Mouse (Mus musculus): ENCODE data around the gene Bpifc. TPM values are rescaled to one million over a fixed set of nuclear protein-coding genes. Genes with fewer than 3 reads are reported as not detected.
A peak's percentile ranks its signal among the peaks of the same experiment; 100 is the strongest.

Bpifc gene
- polyA plus RNA-seq (2015; fragmentation: Nextera tagmentation; extraction: Ambion mirVana), result not detected in 2 replicates

GRCm38 (mm10) chr10:86011781-86012180 is at the start of gene Bpifc:
TSS of gene Bpifc (minus strand) at chr10:86011895.
- 70% methylated on average over 2 of the region's 2 CpGs for WGBS (ENCODE audit: insufficient replicate concordance)
- H3K27me3 ChIP-seq (ENCODE audit: insufficient read depth, low read length), result no peaks in the 10 kb centered on the region
- no peak for ATAC-seq

DNA sequence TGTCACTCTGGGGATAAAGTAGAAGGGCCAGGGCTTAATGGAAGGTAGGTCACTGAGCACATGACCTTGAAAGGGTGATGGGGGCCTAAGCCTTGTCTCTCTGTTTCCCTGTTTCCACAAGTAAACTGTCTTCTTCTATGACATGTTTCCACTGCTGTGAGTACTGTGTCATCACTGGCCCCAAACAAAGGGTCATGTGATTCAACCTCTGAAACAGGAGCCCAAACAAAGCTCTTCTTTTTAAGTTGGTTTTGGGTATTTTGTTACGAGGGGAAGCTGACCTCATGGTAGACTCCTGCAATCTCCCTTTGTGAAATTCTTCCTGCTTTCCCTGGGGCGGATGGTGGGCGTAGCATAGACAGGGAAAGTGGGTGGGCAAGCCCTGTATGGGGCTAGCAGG is 48.6 kb upstream of the Bpifc start:
- no peak overlapping the region for H3K27ac ChIP-seq (ENCODE audit: low read depth)
- TF ChIP-seq CTCF (IDR thresholded peaks at IDR 0.05; ENCODE audit: low read depth) (no peak), EP300 (IDR thresholded peaks at IDR 0.05; ENCODE audit: low read depth) (no peak)
- 0 out of 2 replicates have a peak, but pooled peaks cover 3% of the 10 kb centered on the region for H3K9me3 ChIP-seq (ENCODE audit: low read length)
- no peak overlapping the region for H3K4me3 ChIP-seq (ENCODE audit: low read depth, low read length)
- no peaks in the 10 kb centered on the region for H3K4me1 ChIP-seq (ENCODE audit: insufficient read depth)
- WGBS (ENCODE audit: insufficient replicate concordance), result 73% methylated on average over 3 of the region's 3 CpGs
- no peak for ATAC-seq
- H3K27me3 ChIP-seq (ENCODE audit: insufficient read depth, low read length), result no peaks in the 10 kb centered on the region
- H3K9ac ChIP-seq (replicated peaks), result no peak overlapping the region
- H3K36me3 ChIP-seq (replicated peaks; ENCODE audit: insufficient read depth, low read length), result no peaks in the 10 kb centered on the region
- H3K4me2 ChIP-seq (ENCODE audit: low read depth, low read length), result no peak overlapping the region
- no peak for DNase-seq

More at GRCm38 (mm10) chr10:86011781-86012180, at the start of gene Bpifc:
- TF ChIP-seq CTCF (IDR thresholded peaks at IDR 0.05; ENCODE audit: low read depth) (no peak), EP300 (IDR thresholded peaks at IDR 0.05; ENCODE audit: low read depth) (no peak)
- H3K9me3 ChIP-seq (ENCODE audit: low read length), result no peaks in the 10 kb centered on the region
- no peak within 1 kb of the TSS for H3K4me2 ChIP-seq (ENCODE audit: low read depth, low read length)
- H3K4me3 ChIP-seq (ENCODE audit: low read depth, low read length), result no peak within 1 kb of the TSS
- H3K4me1 ChIP-seq (ENCODE audit: insufficient read depth), result no peaks in the 10 kb centered on the region
- H3K27ac ChIP-seq (ENCODE audit: low read depth), result no peak within 1 kb of the TSS
- no peak within 1 kb of the TSS for H3K9ac ChIP-seq (replicated peaks)
- no peak for DNase-seq
- no peaks in the 10 kb centered on the region for H3K36me3 ChIP-seq (replicated peaks; ENCODE audit: insufficient read depth, low read length)

- H3K4me2 ChIP-seq (ENCODE audit: low read depth, low read length), result no peak overlapping the region
- H3K9me3 ChIP-seq (ENCODE audit: low read length), result 0 out of 2 replicates have a peak, but pooled peaks cover 3% of the 10 kb centered on the region
- TF ChIP-seq CTCF (IDR thresholded peaks at IDR 0.05; ENCODE audit: low read depth), result no peak
- no peak for TF ChIP-seq EP300 (IDR thresholded peaks at IDR 0.05; ENCODE audit: low read depth)
- peaks cover 7% of the 10 kb centered on the region; the same call in 1 of the 2 replicates for H3K36me3 ChIP-seq (replicated peaks; ENCODE audit: insufficient read depth, low read length)
- no peak overlapping the region for H3K9ac ChIP-seq (replicated peaks)
- ATAC-seq, result no peak
- no peak for DNase-seq
- H3K4me1 ChIP-seq (ENCODE audit: insufficient read depth), result peaks cover 7% of the 10 kb centered on the region; the same call in 1 of the 2 replicates
- no peak overlapping the region for H3K27ac ChIP-seq (ENCODE audit: low read depth)
- no peaks in the 10 kb centered on the region for H3K27me3 ChIP-seq (ENCODE audit: insufficient read depth, low read length)
- H3K4me3 ChIP-seq (ENCODE audit: low read depth, low read length), result no peak overlapping the region
- 66% methylated on average over 2 of the region's 2 CpGs for WGBS (ENCODE audit: insufficient replicate concordance)
Measured at GRCm38 (mm10) chr10:86057712-86058111, 46.0 kb upstream of the Bpifc start.

DNA sequence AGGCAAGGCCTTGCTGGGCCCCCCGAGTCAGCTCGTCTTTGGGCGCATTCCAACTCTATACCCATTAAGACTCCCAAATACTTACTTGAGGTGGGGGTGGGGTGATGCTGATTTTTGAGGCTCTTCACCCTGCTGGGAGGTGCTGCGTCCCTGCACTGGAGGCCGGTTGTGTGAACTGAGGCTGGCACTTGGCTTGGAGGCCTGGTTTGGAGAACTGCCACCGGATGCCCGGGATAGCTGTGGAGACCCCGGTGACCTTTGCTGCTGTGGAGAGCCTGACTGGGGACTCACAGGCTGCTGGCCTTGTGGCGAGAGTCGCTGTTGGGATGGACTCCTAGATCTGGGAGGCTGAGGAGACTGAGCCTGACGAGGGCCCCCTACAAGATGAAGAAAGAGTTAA is 45.6 kb upstream of the Bpifc start:
- no peak for TF ChIP-seq CTCF (IDR thresholded peaks at IDR 0.05; ENCODE audit: low read depth)
- Histone ChIP-seq H3K9me3 (ENCODE audit: low read length) (0 out of 2 replicates have a peak, but pooled peaks cover 3% of the 10 kb centered on the region), H3K4me2 (ENCODE audit: low read depth, low read length) (no peak overlapping the region), H3K4me3 (ENCODE audit: low read depth, low read length) (no peak overlapping the region), H3K36me3 (replicated peaks; ENCODE audit: insufficient read depth, low read length) (peaks cover 7% of the 10 kb centered on the region; the same call in 1 of the 2 replicates), H3K27me3 (ENCODE audit: insufficient read depth, low read length) (no peaks in the 10 kb centered on the region), H3K9ac (replicated peaks) (no peak overlapping the region), H3K4me1 (ENCODE audit: insufficient read depth) (peaks cover 7% of the 10 kb centered on the region; the same call in 1 of the 2 replicates), H3K27ac (ENCODE audit: low read depth) (no peak overlapping the region)
- no peak for DNase-seq
- ATAC-seq, result no peak
- 88% methylated on average over 11 of the region's 11 CpGs for WGBS (ENCODE audit: insufficient replicate concordance)

DNA sequence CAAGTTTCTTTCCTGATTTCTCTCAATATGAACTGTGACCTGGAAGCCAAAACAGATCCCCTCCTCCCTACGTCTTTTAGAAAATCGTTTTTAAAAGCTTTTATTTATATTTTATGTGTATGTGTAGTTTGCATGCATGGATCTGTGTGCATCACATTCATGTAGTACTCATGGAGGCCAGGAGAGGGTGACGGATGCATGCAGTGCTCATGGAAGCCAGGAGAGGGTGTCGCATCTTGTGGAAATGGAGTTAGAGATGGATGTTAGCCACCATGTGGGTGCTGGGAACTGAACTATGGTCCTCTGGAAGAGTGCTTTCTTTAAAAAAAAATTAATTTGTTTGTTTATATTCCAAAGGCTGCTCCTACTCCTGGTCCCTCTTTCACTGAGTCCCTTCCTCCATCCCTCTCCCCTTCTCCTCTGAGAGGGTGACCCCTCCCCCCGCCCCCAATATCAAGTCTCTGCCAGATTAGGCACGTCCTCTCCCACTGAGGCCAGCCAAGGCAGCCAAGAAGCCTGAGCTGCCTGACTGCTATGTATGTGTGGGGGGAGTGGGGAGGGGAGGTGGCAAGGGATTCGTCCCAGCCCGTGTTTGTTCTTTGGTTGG is 44.7 kb upstream of the Bpifc start:
- 81% methylated on average over 8 of the region's 8 CpGs for WGBS (ENCODE audit: insufficient replicate concordance)
- Histone ChIP-seq H3K4me1 (ENCODE audit: insufficient read depth) (peaks cover 7% of the 10 kb centered on the region; the same call in 1 of the 2 replicates), H3K36me3 (replicated peaks; ENCODE audit: insufficient read depth, low read length) (peaks cover 9% of the 10 kb centered on the region), H3K27ac (ENCODE audit: low read depth) (no peak overlapping the region), H3K27me3 (ENCODE audit: insufficient read depth, low read length) (no peaks in the 10 kb centered on the region), H3K4me3 (ENCODE audit: low read depth, low read length) (no peak overlapping the region), H3K9me3 (ENCODE audit: low read length) (no peaks in the 10 kb centered on the region), H3K9ac (replicated peaks) (no peak overlapping the region), H3K4me2 (ENCODE audit: low read depth, low read length) (no peak overlapping the region)
- TF ChIP-seq EP300 (IDR thresholded peaks at IDR 0.05; ENCODE audit: low read depth) (no peak), CTCF (IDR thresholded peaks at IDR 0.05; ENCODE audit: low read depth) (peak; percentile 37)
- ATAC-seq, result no peak
- DNase-seq, result no peak

- DNase-seq (no peak), ATAC-seq (peak; percentile 83)
- TF ChIP-seq CTCF (IDR thresholded peaks at IDR 0.05; ENCODE audit: low read depth), result no peak
- TF ChIP-seq EP300 (IDR thresholded peaks at IDR 0.05; ENCODE audit: low read depth), result peak; percentile 76
- WGBS (ENCODE audit: insufficient replicate concordance), result 44% methylated on average over 10 of the region's 10 CpGs
- Histone ChIP-seq H3K27me3 (ENCODE audit: insufficient read depth, low read length) (no peaks in the 10 kb centered on the region), H3K36me3 (replicated peaks; ENCODE audit: insufficient read depth, low read length) (peaks cover 30% of the 10 kb centered on the region), H3K4me3 (ENCODE audit: low read depth, low read length) (no peak overlapping the region), H3K27ac (ENCODE audit: low read depth) (peak overlapping the region; percentile 5; the same call in 1 of the 2 replicates), H3K4me2 (ENCODE audit: low read depth, low read length) (no peak overlapping the region), H3K9ac (replicated peaks) (no peak overlapping the region), H3K9me3 (ENCODE audit: low read length) (no peaks in the 10 kb centered on the region), H3K4me1 (ENCODE audit: insufficient read depth) (peaks cover 7% of the 10 kb centered on the region; the same call in 1 of the 2 replicates)
Measured at GRCm38 (mm10) chr10:86052818-86053522, 41.3 kb upstream of the Bpifc start.

Measured in liver, postnatal 0 days (tissue).